Mouse (Mus musculus) c-Kit-negative CD71-positive TER-119-positive erythroid progenitor cells, embryonic 14.5 days (primary cell): ENCODE measurements around the gene Tsnaxip1.

Experiments
- DNase-seq: peaks from one replicate; pipeline ENCODE4 v3.0.0-alpha.2; 2013; ENCODE audit warnings: low read depth, low spot score

Gene Tsnaxip1

DNA sequence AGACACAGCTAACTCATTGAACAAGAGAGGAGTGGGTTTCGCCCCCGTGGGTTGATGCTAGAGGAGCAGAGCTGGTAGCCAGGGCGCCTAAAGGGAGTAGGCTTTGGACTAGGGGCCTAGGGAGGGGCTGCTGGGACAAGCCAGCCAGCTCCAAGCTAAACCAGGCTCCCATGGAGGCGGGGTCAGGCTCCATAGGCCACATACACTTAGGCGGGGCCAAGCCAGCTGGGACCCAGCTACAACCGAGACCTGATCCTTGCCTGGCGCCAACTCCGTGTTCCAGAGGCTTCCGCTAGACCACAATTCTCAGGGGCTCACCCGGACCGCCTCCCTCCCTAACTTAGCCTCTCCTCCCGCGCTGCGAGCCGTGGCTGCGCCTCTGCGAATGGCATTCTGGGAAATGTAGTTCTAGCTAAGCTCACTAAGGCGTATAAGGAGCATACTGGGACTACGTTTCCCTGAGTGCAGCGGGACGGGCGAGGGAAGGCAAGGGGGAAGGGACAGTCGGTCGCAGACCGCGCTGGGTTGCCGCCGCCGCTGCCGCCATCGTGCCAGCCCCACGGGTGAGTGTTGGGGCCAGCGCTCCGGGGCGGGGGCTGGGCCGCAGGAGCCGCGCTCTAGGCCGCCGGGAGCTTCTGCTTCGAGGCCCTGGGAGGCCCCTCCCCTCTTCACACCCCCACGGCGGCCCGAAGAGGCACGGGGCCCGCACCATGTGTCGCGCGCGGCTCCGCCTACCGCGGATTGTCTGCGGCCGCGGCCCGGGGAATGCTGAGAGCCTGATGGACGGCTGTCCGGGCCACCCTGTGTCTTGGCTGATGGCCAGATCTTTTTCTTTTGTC lies 32.8 kb downstream of the Tsnaxip1 start, which contains the start of gene Nutf2:
Gene Nutf2 (plus strand): TSS at position 438 of the 839 bp plus-strand sequence.
- peak; percentile 91 for DNase-seq

DNA sequence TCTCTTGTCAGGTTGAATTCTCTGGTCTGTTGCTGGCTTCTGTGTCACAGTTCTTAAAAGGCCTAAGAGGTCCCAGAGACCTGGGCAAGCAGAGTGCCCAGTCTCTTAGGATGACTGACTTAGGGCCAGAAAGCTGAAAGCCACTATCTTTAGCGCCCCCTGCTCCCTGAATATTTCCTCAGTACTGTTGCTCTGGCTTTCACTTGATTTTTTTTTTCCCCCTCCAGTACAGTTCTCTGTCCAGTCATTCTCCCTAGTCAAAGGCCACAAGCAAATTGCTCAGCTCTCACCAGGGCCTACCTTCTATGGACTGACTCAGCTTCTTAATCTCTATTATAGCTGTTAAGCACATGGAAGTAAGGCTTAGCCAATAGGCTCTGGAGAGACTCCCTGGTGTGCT lies 34.4 kb downstream of the Tsnaxip1 start:
- DNase-seq = no peak

DNA sequence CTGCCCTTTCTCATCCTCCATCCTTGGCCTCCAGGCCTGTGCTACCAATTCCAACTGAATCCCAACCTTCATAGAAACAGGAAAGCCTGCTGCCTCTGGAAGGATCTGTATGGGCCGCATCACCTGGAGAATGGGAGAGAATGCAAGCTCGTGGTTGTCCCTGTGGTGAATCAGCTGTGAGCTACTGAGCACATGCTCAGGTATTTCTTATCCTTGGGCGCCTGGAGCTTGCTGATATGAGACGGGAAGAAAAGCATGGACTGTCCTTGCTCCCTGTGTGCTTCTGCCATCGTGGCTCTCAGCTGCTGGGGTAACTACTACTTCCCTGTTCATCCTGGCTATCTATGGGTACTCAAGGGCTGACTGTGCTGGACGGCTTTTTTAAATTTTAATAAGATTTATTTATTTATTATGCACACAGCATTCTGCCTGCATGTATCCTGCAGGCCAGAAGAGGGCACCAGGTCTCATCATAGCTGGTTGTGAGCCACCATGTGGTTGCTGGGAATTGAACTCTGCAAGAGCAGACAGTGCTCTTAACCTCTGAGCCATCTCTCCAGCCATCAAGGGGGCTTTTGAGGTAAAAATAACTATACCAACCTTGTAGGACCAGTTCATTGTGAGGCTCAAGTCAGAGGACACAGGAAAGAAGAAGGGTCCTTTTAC lies 39.0 kb downstream of the Tsnaxip1 start:
- DNase-seq = no peak

DNA sequence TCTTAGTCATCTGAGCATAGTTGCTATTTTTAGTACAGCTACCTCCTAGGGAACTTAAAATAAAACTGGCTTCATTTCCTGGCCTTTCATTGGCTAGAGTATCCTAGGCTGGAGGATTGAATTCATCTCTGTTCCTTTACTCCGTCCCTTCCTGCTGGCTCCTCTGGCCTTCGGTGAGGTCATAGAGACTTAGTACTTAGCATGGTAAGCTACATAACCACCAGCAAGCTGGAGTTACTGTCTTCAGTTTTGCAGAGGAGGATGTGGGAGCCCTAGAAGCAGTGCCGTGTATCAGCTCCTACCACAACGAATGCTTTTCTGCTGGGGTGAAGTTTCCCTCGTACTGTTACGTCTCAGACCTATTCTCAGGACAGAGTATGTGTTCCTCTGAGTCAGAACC lies 46.8 kb downstream of the Tsnaxip1 start:
- no peak for DNase-seq

DNA sequence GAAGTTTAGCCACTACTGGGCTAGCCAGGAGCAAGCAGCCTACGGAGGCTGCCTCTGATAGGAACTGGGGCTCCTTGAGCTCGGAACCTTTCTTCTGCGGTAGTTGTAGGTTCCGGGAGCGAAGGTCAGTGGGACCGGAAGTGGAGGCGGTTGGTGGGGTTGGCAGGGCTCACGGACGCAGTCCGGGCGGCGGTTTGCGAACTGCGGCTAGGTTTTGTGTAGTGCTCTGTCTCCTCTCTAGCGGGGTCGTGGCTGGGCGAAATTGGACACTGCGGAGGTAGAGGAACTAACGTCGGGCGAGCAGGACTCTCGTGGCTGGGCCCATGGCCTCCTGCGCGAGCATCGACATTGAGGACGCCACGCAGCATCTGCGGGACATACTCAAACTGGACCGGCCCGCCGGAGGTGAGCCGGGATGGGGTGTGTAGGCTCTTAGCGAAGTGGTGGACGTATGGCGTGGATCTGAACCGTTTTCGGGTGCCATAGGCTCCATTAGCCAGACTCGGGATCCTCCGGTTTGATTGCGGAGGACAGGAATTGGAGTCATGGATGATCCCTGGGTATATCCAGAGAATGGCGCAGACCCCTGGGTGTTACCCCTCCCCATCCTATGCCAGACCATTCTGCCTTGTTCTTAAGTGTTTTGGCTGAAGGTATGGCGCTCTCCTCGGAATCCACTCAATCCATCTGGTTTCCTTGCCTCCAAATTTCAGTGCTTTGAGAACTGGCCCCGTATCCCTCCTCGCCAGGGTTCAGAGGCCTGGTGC lies 53.4 kb downstream of the Tsnaxip1 start, which contains the start of gene Edc4:
Gene Edc4 (plus strand): TSS at position 128 of the 767 bp plus-strand sequence.
- DNase-seq = peak; percentile 77

DNA sequence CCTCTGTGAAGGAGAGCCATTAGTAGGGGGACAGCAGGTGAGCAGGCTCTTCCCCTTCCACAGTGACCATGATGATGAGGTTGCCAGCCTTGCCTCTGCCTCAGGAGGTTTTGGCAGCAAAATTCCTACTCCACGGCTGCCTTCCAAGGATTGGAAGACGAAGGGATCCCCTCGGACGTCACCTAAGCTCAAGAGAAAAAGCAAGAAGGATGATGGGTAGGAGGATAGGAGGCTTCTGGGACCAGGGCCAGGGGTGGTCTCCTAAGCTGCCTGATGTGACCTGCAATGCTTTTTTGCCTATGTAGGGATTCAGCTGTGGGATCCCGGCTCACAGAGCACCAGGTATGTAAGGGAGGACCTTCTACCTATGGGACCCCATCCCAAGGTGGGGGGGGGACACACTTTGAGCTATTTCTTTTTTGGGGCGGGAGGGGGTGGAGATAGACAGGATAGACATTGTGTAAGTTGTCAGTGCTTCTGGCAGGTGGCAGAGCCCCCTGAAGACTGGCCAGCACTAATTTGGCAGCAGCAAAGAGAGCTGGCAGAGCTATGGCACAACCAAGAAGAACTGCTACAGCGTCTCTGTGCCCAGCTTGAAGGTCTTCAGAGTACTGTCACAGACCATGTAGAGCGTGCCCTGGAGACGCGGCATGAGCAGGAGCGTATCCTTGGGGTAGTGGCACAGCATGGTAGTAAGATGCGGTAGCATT lies 62.4 kb downstream of the Tsnaxip1 start:
- no peak for DNase-seq

DNA sequence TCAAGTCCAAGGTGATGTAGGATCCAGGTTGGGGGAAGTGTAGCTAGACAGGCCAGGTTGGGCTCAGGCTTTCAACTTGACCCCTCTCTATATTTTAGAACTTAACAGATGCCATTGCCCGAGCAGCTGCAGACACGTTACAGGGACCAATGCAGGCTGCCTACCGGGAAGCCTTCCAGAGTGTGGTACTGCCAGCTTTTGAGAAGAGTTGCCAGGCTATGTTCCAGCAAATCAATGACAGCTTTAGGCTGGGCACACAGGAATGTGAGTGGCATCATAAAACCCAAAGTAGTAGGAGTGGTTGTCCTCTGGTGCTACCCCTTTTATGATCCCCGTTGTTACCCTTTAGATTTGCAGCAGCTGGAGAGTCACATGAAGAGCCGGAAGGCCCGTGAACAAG lies 63.3 kb downstream of the Tsnaxip1 start:
- DNase-seq = no peak

DNA sequence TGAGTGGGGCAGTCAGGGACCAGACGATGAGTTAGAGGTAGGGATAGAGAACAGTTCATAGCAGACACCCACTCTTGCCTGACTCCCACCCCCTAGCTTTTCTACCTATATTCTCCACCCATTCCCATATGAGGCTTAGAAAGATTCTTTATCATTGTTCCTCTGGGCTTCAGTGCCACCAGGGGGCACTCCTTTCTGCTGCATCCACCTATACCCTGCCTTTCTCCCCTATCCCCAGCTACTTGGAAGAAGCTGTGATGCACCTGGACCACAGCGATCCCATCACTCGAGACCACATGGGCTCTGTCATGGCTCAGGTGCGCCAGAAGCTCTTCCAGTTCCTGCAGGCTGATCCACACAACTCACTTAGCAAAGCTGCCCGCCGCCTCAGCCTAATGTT lies 64.9 kb downstream of the Tsnaxip1 start:
- DNase-seq = no peak

DNA sequence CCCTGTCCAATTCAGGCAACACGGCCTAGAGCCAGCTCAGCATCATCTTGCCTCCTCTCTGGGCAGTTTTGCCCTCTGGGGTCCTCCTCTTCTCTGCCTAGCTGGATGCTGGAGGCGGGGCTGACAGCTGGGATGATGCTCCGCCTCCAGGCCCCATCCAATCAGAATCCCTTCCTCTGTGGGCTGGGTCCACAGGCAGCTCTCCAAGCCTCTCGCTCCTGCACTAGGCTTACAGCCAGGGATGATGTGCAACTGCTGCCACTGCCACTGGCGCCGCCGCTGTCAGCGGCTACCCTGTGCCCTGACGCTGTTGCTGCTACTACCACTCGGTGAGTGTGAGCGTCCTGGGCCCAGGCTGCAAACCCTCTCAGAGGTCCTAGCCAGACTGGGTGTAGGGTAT lies 65.8 kb downstream of the Tsnaxip1 start, which contains the start of gene Nrn1l:
Gene Nrn1l (plus strand): TSS at position 229 of the 400 bp plus-strand sequence.
- DNase-seq = no peak
